Mouse (Mus musculus): ENCODE measurements around the gene Tmco5.

GRCm38 (mm10) chr2:116924292-116924691 lies 45.8 kb downstream of the Tmco5 start:
- TF ChIP-seq CTCF (IDR thresholded peaks at IDR 0.05; ENCODE audit: low read depth) = no peak
- no peak for TF ChIP-seq EP300 (IDR thresholded peaks at IDR 0.05; ENCODE audit: low read depth)

Data from liver, postnatal 0 days (tissue).